Mouse (Mus musculus) forebrain, embryonic 16.5 days (tissue): ENCODE measurements around the gene Nrl. TPM values are rescaled to one million over a fixed set of nuclear protein-coding genes. Genes with fewer than 3 reads are reported as not detected.

Experiments used
- ATAC-seq: fragments of 200-750 bp; cut with Nextera tagmentation; 2 replicates; pipeline ENCODE4 v1.8.0; 2017; ENCODE audit warnings: mild to moderate bottlenecking, moderate library complexity
- H3K27ac ChIP-seq: fragments of 300-500 bp; sonication (generic); 2 replicates; pipeline ENCODE4 v1.5.1; 2014; ENCODE audit warnings: low read length, control low read depth
- H3K27me3 ChIP-seq: fragments of 300-500 bp; sonication (generic); replicated peaks from 2 replicates; pipeline ENCODE4 v1.6.1; 2014; ENCODE audit warnings: low read length; ENCODE audit not compliant: control insufficient read depth, insufficient read depth
- H3K36me3 ChIP-seq: fragments of 300-500 bp; sonication (generic); 2 replicates; pipeline ENCODE4 v1.6.1; 2014; ENCODE audit not compliant: control insufficient read depth, insufficient read depth
- H3K4me1 ChIP-seq: fragments of 300-500 bp; sonication (generic); replicated peaks from 2 replicates; pipeline ENCODE4 v1.6.1; 2014; ENCODE audit warnings: low read length; ENCODE audit not compliant: control insufficient read depth, insufficient read depth
- H3K4me2 ChIP-seq: fragments of 300-500 bp; sonication (generic); 2 replicates; pipeline ENCODE4 v1.6.1; 2014; ENCODE audit warnings: mild to moderate bottlenecking, low read length, control low read depth
- H3K4me3 ChIP-seq: fragments of 300-500 bp; sonication (generic); replicated peaks from 2 replicates; pipeline ENCODE4 v1.5.1; 2014; ENCODE audit warnings: mild to moderate bottlenecking, low read length, control low read depth
- H3K9ac ChIP-seq: fragments of 300-500 bp; sonication (generic); replicated peaks from 2 replicates; pipeline ENCODE4 v1.6.1; 2014; ENCODE audit warnings: low read depth, low read length, control low read depth
- H3K9me3 ChIP-seq: fragments of 300-500 bp; sonication (generic); 2 replicates; pipeline ENCODE4 v1.6.1; 2016; ENCODE audit warnings: low read length; ENCODE audit not compliant: control insufficient read depth
- WGBS: fragments of 180-500 bp; shearing (Covaris S2); extraction: QIAGEN DNeasy Blood & Tissue Kit; methylation state at CpG from one replicate; pipeline ENCODE4 v1.1.7; 2014; 5-methylcytosine and 5-hydroxymethylcytosine counted together
- polyA plus RNA-seq: library from polyadenylated mRNA; unstranded; fragments of >200 nt; fragmentation: Nextera tagmentation; extraction: Ambion mirVana; gene quantifications from 2 replicates; pipeline ENCODE4 v1.2.1, GENCODE M21; 2015

The Nrl gene
- polyA plus RNA-seq, 1 experiment from 2014 or later = not detected

GRCm38 (mm10) chr14:55540787-55541321 lies 16.1 kb upstream of the Nrl start:
- ATAC-seq = peak; percentile 62
- no peaks in the 10 kb centered on the region for H3K27me3 ChIP-seq
- no peaks in the 10 kb centered on the region for H3K9me3 ChIP-seq
- H3K36me3 ChIP-seq = no peaks in the 10 kb centered on the region
- H3K4me3 ChIP-seq = peak overlapping the region; percentile 63
- WGBS = 5% methylated on average over 10 of the region's 10 CpGs
- peak overlapping the region; percentile 83 for H3K4me2 ChIP-seq
- H3K9ac ChIP-seq = peak overlapping the region; percentile 76
- peaks cover 26% of the 10 kb centered on the region for H3K4me1 ChIP-seq
- peak overlapping the region; percentile 67 for H3K27ac ChIP-seq

DNA sequence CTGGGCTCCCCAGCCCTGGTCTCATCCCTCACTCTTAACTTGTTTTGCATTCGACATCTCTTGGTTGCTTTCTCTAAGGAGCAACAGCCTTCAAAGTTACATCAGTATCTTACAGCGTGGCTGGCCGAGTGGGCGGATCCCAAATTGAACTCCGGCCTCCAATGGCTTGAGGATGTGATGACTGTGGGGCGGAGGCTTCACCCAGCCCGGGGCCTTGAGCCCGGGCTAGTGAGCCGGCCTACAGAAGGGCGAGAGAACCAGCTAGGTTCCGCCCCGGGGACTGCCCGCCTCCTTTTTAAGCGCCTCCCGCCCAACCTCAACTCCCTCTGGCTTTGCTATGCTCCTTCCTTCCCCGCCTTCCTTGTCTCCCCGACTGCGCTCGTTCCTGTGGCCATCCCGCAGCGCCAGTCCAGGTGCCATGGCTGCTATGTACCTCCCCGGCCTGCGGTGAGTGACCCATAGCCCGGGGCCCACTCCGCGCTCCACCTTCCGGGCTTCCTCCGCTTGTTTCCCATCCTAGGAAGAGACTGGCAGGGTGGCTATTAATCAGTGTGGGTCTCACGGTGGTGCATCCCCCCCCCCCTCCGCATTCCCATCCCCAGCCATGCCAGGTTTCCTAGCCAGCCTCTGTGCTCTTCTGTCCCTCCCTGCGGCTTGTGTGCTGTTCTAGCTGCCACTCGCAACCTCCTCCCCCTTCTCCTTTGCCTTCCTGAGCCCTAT lies 15.4 kb upstream of the Nrl start, which contains the start of gene Pck2:
TSS of gene Pck2 (plus strand) at position 200 of the 720 bp plus-strand sequence.
- Histone ChIP-seq H3K27me3 (no peaks in the 10 kb centered on the region), H3K9me3 (no peaks in the 10 kb centered on the region), H3K4me2 (peak within 1 kb of the TSS; percentile 83), H3K27ac (peak within 1 kb of the TSS; percentile 67), H3K4me1 (peaks cover 26% of the 10 kb centered on the region), H3K36me3 (no peaks in the 10 kb centered on the region), H3K9ac (peak within 1 kb of the TSS; percentile 76), H3K4me3 (peak within 1 kb of the TSS; percentile 63)
- under 1% methylated on average over 32 of the region's 32 CpGs for WGBS
- ATAC-seq = peak; percentile 80

DNA sequence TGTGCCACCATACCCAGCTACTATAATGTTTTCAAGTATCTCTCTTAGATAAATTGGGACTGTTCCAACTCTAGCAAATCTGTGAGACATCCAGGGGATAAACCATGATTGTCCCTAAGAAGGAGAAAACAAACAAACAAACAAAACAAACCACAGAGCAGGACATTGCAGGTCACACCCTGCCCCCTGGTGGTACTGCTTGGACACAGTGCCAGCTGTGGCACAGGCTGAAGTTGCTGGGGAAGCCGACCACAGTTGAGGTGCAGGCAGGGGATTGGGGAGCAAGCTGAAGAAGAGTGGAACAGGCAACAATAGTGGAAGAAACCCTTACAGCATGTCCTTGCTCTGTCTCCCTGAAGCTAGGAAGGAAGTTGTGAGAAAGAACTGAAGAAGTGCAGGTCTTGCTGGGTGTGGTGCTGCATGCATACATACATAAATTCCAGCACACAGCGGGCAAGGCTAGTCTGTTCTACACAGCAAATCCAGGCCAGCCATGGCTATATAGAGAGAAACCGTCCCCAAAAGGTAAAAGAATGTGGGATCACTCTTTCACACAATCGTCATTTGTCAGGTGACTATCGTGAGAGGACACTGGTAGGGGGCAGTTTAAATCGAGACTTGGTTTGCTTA lies 11.4 kb upstream of the Nrl start:
- no peak overlapping the region for H3K27ac ChIP-seq
- no peak overlapping the region for H3K4me3 ChIP-seq
- no peaks in the 10 kb centered on the region for H3K9me3 ChIP-seq
- no peaks in the 10 kb centered on the region for H3K36me3 ChIP-seq
- H3K9ac ChIP-seq = no peak overlapping the region
- WGBS = 63% methylated on average over 6 of the region's 6 CpGs
- ATAC-seq = no peak
- no peak overlapping the region for H3K4me2 ChIP-seq
- no peaks in the 10 kb centered on the region for H3K27me3 ChIP-seq
- peaks cover 10% of the 10 kb centered on the region for H3K4me1 ChIP-seq

- H3K4me1 ChIP-seq = no peaks in the 10 kb centered on the region
- no peaks in the 10 kb centered on the region for H3K36me3 ChIP-seq
- no peaks in the 10 kb centered on the region for H3K9me3 ChIP-seq
- H3K9ac ChIP-seq = no peak overlapping the region
- no peak overlapping the region for H3K27ac ChIP-seq
- ATAC-seq = no peak
- 23% methylated on average over 3 of the region's 3 CpGs for WGBS
- peaks cover 8% of the 10 kb centered on the region; the same call in 1 of the 2 replicates for H3K27me3 ChIP-seq
- no peak overlapping the region for H3K4me3 ChIP-seq
- H3K4me2 ChIP-seq = no peak overlapping the region
Observed at GRCm38 (mm10) chr14:55527940-55528339, 3.2 kb upstream of the Nrl start.

DNA sequence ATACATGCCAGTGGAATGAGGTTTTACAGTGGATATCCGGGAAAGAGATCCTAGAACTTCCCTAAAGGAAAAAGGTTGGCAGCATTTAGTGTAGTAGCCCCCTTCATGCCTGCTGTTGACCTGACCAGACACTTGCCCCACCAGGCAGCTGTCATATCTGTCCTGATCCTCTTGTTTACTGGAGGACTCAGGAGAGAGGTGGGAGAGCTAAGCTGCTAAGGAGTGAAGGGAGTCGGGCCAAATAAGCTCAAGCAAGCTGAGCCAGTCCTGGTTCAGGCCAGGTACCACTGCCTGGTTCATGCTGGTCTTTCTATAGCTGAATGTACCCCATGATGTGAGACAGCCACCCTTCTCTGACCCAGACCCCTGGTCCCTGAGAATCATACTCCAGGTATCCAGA lies 1.9 kb upstream of the Nrl start:
- Histone ChIP-seq H3K36me3 (no peaks in the 10 kb centered on the region), H3K4me2 (no peak overlapping the region), H3K4me3 (no peak overlapping the region), H3K9me3 (no peaks in the 10 kb centered on the region), H3K9ac (no peak overlapping the region), H3K27me3 (peaks cover 8% of the 10 kb centered on the region; the same call in 1 of the 2 replicates), H3K4me1 (no peaks in the 10 kb centered on the region), H3K27ac (no peak overlapping the region)
- no peak for ATAC-seq
- 86% methylated on average over 2 of the region's 2 CpGs for WGBS

- Histone ChIP-seq H3K27ac (no peak overlapping the region), H3K4me3 (no peak overlapping the region), H3K9ac (no peak overlapping the region), H3K36me3 (no peaks in the 10 kb centered on the region), H3K4me2 (no peak overlapping the region), H3K9me3 (no peaks in the 10 kb centered on the region), H3K4me1 (peaks cover 10% of the 10 kb centered on the region), H3K27me3 (0 out of 2 replicates have a peak, but pooled peaks cover 3% of the 10 kb centered on the region)
- no peak for ATAC-seq
- WGBS = 49% methylated on average over 4 of the region's 4 CpGs
Observed at GRCm38 (mm10) chr14:55524062-55524461, 719 bp downstream of the Nrl start.

DNA sequence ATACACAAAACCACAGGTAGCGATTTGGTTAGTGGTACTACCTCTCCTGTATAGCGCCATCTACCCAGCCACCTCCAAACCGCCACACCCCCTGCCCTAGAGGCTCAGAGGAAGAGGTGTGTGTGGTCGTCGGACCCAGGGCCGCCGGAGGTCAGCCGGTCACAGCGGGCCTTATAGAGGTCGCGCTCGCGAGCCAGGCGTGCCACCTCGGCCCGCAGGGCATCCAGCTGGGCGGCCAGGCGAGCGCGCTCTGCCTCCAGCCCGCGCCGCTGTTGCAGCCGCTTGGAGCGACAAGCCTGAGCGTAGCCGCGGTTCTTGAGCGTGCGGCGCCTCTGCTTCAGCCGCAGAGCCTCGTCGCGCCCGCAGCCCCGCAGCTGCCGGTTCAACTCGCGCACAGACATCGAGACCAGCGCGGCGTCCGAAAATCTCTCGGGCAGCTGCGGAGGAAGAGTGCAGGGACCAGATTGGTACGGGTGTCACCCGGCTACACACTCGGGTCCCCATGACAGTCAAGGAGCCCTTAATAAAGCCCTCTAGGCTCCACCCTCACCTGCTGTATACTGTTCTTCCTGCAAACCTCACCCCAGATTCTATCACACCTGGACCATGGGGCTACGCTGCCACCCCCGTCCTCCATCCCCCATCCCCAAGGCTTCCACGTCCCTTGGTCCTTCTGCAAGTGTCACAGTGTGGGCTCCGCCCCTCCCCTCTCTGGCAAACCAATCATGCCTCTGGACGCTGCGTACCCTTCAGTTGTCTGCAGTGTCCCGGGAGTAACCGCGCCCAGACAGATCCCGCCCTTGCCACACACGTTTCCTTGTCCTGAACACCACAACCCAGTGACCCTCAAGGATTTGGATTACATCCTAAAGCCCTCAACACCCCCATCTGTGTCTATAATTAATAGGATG lies 4.1 kb downstream of the Nrl start:
- peak; percentile 77 for ATAC-seq
- H3K9me3 ChIP-seq = no peaks in the 10 kb centered on the region

DNA sequence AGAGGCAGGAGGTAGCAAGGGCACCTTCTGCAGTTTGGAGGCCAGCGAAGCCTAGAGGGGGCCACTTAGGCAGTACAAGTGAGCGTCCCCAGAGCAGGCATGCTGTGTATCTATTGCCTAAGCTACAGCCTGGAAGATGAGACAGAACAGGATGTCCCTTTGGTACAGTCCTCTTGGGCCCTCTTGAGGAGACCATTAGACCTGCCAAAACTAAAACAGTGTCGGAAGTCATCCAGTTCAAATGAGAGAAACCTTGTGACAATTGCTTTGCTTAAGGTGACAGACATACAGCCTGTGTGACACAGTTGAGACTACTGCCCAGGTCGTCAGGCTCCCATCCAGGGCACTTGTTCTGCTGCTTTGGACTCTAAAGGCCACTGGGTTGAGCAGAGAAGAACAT lies 5.2 kb downstream of the Nrl start:
- ATAC-seq = no peak
- WGBS = 66% methylated on average over 4 of the region's 4 CpGs
- Histone ChIP-seq H3K4me2 (no peak overlapping the region), H3K4me3 (no peak overlapping the region), H3K27ac (no peak overlapping the region), H3K27me3 (0 out of 2 replicates have a peak, but pooled peaks cover under 1% of the 10 kb centered on the region), H3K9ac (no peak overlapping the region), H3K36me3 (no peaks in the 10 kb centered on the region), H3K4me1 (peaks cover 10% of the 10 kb centered on the region), H3K9me3 (no peaks in the 10 kb centered on the region)

More for the DNA sequence above, 4.1 kb downstream of the Nrl start:
- H3K4me1 ChIP-seq = peaks cover 10% of the 10 kb centered on the region
- WGBS = under 1% methylated on average over 61 of the region's 61 CpGs
- H3K4me2 ChIP-seq = peak overlapping the region; percentile 97
- peak overlapping the region; percentile 71 for H3K9ac ChIP-seq
- H3K27ac ChIP-seq = peak overlapping the region; percentile 34; the same call in 1 of the 2 replicates
- peak overlapping the region; percentile 59 for H3K4me3 ChIP-seq
- H3K27me3 ChIP-seq = 0 out of 2 replicates have a peak, but pooled peaks cover 2% of the 10 kb centered on the region
- no peaks in the 10 kb centered on the region for H3K36me3 ChIP-seq
